Mouse (Mus musculus): ENCODE measurements at regions not wholly inside any gene's neighbourhood (a gene's known extent, or its start where the extent isn't known, plus 50 kb on each side); places are given as distances from the start of the nearest gene placed in this dataset.

GRCm38 (mm10) chr4:9935949-9936348 lies 938.3 kb upstream of the 2610301B20Rik start:
- WGBS: 62% methylated on average over 3 of the region's 3 CpGs

GRCm38 (mm10) chr4:9951441-9951840 lies 922.9 kb upstream of the 2610301B20Rik start:
- 80% methylated on average over 4 of the region's 4 CpGs for WGBS

More at GRCm38 (mm10) chr4:9935949-9936348, 938.3 kb upstream of the 2610301B20Rik start:
- H3K36me3 ChIP-seq: no peaks in the 10 kb centered on the region
- no peak overlapping the region for H3K27ac ChIP-seq
- no peaks in the 10 kb centered on the region for H3K27me3 ChIP-seq (ENCODE audit: insufficient read depth, poor library complexity, severe bottlenecking)
- H3K4me1 ChIP-seq (replicated peaks): no peaks in the 10 kb centered on the region
- no peak for DNase-seq (ENCODE audit: low spot score)
- no peak overlapping the region for H3K4me3 ChIP-seq
- peaks cover 3% of the 10 kb centered on the region; the same call in 1 of the 2 replicates for H3K9me3 ChIP-seq

GRCm38 (mm10) chr4:9974631-9975030 lies 899.7 kb upstream of the 2610301B20Rik start:
- no peaks in the 10 kb centered on the region for H3K4me1 ChIP-seq (replicated peaks)
- no peak for DNase-seq (ENCODE audit: low spot score)
- H3K36me3 ChIP-seq: no peaks in the 10 kb centered on the region
- no peak overlapping the region for H3K4me3 ChIP-seq
- no peaks in the 10 kb centered on the region for H3K27me3 ChIP-seq (ENCODE audit: insufficient read depth, poor library complexity, severe bottlenecking)
- H3K27ac ChIP-seq: no peak overlapping the region
- no peaks in the 10 kb centered on the region for H3K9me3 ChIP-seq

More at GRCm38 (mm10) chr4:9951441-9951840, 922.9 kb upstream of the 2610301B20Rik start:
- no peak for DNase-seq (ENCODE audit: low spot score)
- Histone ChIP-seq H3K27ac (no peak overlapping the region), H3K4me1 (replicated peaks) (no peaks in the 10 kb centered on the region), H3K9me3 (no peaks in the 10 kb centered on the region), H3K27me3 (ENCODE audit: insufficient read depth, poor library complexity, severe bottlenecking) (no peaks in the 10 kb centered on the region), H3K36me3 (no peaks in the 10 kb centered on the region), H3K4me3 (no peak overlapping the region)

GRCm38 (mm10) chr4:9981354-9982040 lies 892.8 kb upstream of the 2610301B20Rik start:
- WGBS: 78% methylated on average over 3 of the region's 3 CpGs
- Histone ChIP-seq H3K27ac (no peak overlapping the region), H3K4me3 (no peak overlapping the region), H3K9me3 (no peaks in the 10 kb centered on the region), H3K4me1 (replicated peaks) (no peaks in the 10 kb centered on the region), H3K27me3 (ENCODE audit: insufficient read depth, poor library complexity, severe bottlenecking) (no peaks in the 10 kb centered on the region), H3K36me3 (no peaks in the 10 kb centered on the region)
- no peak for DNase-seq (ENCODE audit: low spot score)

GRCm38 (mm10) chr4:9982786-9983525 lies 891.3 kb upstream of the 2610301B20Rik start:
- H3K27ac ChIP-seq: no peak overlapping the region
- H3K4me3 ChIP-seq: no peak overlapping the region
- no peaks in the 10 kb centered on the region for H3K27me3 ChIP-seq (ENCODE audit: insufficient read depth, poor library complexity, severe bottlenecking)
- WGBS: 89% methylated on average over 7 of the region's 7 CpGs
- no peaks in the 10 kb centered on the region for H3K9me3 ChIP-seq
- H3K36me3 ChIP-seq: no peaks in the 10 kb centered on the region
- no peak for DNase-seq (ENCODE audit: low spot score)
- no peaks in the 10 kb centered on the region for H3K4me1 ChIP-seq (replicated peaks)

- WGBS: 39% methylated on average over 1 of the region's 1 CpGs
- H3K4me3 ChIP-seq: no peak overlapping the region
- H3K4me1 ChIP-seq (replicated peaks): no peaks in the 10 kb centered on the region
- H3K27ac ChIP-seq: no peak overlapping the region
- H3K9me3 ChIP-seq: no peaks in the 10 kb centered on the region
- no peaks in the 10 kb centered on the region for H3K36me3 ChIP-seq
- H3K27me3 ChIP-seq (ENCODE audit: insufficient read depth, poor library complexity, severe bottlenecking): no peaks in the 10 kb centered on the region
- no peak for DNase-seq (ENCODE audit: low spot score)
Observed at GRCm38 (mm10) chr4:9993871-9994270, 880.4 kb upstream of the 2610301B20Rik start.

- WGBS: 75% methylated on average over 1 of the region's 1 CpGs
- DNase-seq (ENCODE audit: low spot score): no peak
- no peaks in the 10 kb centered on the region for H3K9me3 ChIP-seq
Observed at GRCm38 (mm10) chr4:9994466-9994865, 879.8 kb upstream of the 2610301B20Rik start.

GRCm38 (mm10) chr4:10030316-10030715 lies 844.0 kb upstream of the 2610301B20Rik start:
- Histone ChIP-seq H3K27ac (no peak overlapping the region), H3K9me3 (no peaks in the 10 kb centered on the region), H3K4me1 (replicated peaks) (0 out of 2 replicates have a peak, but pooled peaks cover 4% of the 10 kb centered on the region), H3K36me3 (no peaks in the 10 kb centered on the region), H3K4me3 (no peak overlapping the region), H3K27me3 (ENCODE audit: insufficient read depth, poor library complexity, severe bottlenecking) (no peaks in the 10 kb centered on the region)
- no peak for DNase-seq (ENCODE audit: low spot score)

More at GRCm38 (mm10) chr4:9994466-9994865, 879.8 kb upstream of the 2610301B20Rik start:
- no peak overlapping the region for H3K27ac ChIP-seq
- no peaks in the 10 kb centered on the region for H3K36me3 ChIP-seq
- H3K27me3 ChIP-seq (ENCODE audit: insufficient read depth, poor library complexity, severe bottlenecking): no peaks in the 10 kb centered on the region
- H3K4me3 ChIP-seq: no peak overlapping the region
- H3K4me1 ChIP-seq (replicated peaks): no peaks in the 10 kb centered on the region

GRCm38 (mm10) chr4:10031764-10032163 lies 842.5 kb upstream of the 2610301B20Rik start:
- Histone ChIP-seq H3K4me3 (no peak overlapping the region), H3K27me3 (ENCODE audit: insufficient read depth, poor library complexity, severe bottlenecking) (no peaks in the 10 kb centered on the region), H3K9me3 (no peaks in the 10 kb centered on the region), H3K36me3 (no peaks in the 10 kb centered on the region), H3K4me1 (replicated peaks) (0 out of 2 replicates have a peak, but pooled peaks cover 4% of the 10 kb centered on the region), H3K27ac (no peak overlapping the region)
- DNase-seq (ENCODE audit: low spot score): no peak
- 12% methylated on average over 3 of the region's 3 CpGs for WGBS

- Histone ChIP-seq H3K27me3 (ENCODE audit: insufficient read depth, poor library complexity, severe bottlenecking) (no peaks in the 10 kb centered on the region), H3K9me3 (no peaks in the 10 kb centered on the region), H3K4me1 (replicated peaks) (0 out of 2 replicates have a peak, but pooled peaks cover 4% of the 10 kb centered on the region), H3K36me3 (no peaks in the 10 kb centered on the region), H3K27ac (no peak overlapping the region), H3K4me3 (no peak overlapping the region)
- DNase-seq (ENCODE audit: low spot score): no peak
- 92% methylated on average over 1 of the region's 1 CpGs for WGBS
Observed at GRCm38 (mm10) chr4:10035336-10035735, 839.0 kb upstream of the 2610301B20Rik start.

GRCm38 (mm10) chr4:10041301-10042093 lies 832.8 kb upstream of the 2610301B20Rik start:
- Histone ChIP-seq H3K9me3 (no peaks in the 10 kb centered on the region), H3K27me3 (ENCODE audit: insufficient read depth, poor library complexity, severe bottlenecking) (no peaks in the 10 kb centered on the region), H3K4me3 (no peak overlapping the region), H3K4me1 (replicated peaks) (no peaks in the 10 kb centered on the region), H3K27ac (no peak overlapping the region), H3K36me3 (no peaks in the 10 kb centered on the region)
- no peak for DNase-seq (ENCODE audit: low spot score)
- WGBS: 70% methylated on average over 2 of the region's 2 CpGs

GRCm38 (mm10) chr4:10048770-10049169 lies 825.5 kb upstream of the 2610301B20Rik start:
- 92% methylated on average over 1 of the region's 1 CpGs for WGBS
- H3K4me1 ChIP-seq (replicated peaks): no peaks in the 10 kb centered on the region
- DNase-seq (ENCODE audit: low spot score): no peak
- no peak overlapping the region for H3K4me3 ChIP-seq
- no peaks in the 10 kb centered on the region for H3K36me3 ChIP-seq
- no peaks in the 10 kb centered on the region for H3K27me3 ChIP-seq (ENCODE audit: insufficient read depth, poor library complexity, severe bottlenecking)
- H3K9me3 ChIP-seq: no peaks in the 10 kb centered on the region
- no peak overlapping the region for H3K27ac ChIP-seq

GRCm38 (mm10) chr4:10049411-10049810 lies 824.9 kb upstream of the 2610301B20Rik start:
- Histone ChIP-seq H3K27me3 (ENCODE audit: insufficient read depth, poor library complexity, severe bottlenecking) (no peaks in the 10 kb centered on the region), H3K36me3 (no peaks in the 10 kb centered on the region), H3K4me1 (replicated peaks) (no peaks in the 10 kb centered on the region), H3K9me3 (no peaks in the 10 kb centered on the region), H3K27ac (no peak overlapping the region), H3K4me3 (no peak overlapping the region)
- no peak for DNase-seq (ENCODE audit: low spot score)
- WGBS: 75% methylated on average over 4 of the region's 4 CpGs

Measured in hindbrain, embryonic 10.5 days (tissue).